Mouse (Mus musculus) inflammation-experienced regulatory T-cells, adult 6 months (primary cell): ENCODE results near the gene P2rx5. TPM values are rescaled to one million over a fixed set of nuclear protein-coding genes. Genes with fewer than 3 reads are reported as not detected.

ENCODE experiments used
- polyA plus RNA-seq, 3 experiments: library from polyadenylated mRNA; unstranded; fragments of 100-300 nt; shearing (Covaris generic); gene quantifications; one replicate each; pipeline ENCODE4 v1.2.1; 2017

The P2rx5 gene
- polyA plus RNA-seq, 3 experiments from 2014 or later = 0.23 to 0.24 TPM; not detected in 1

Other genes with a start within 250 kb of the P2rx5 start
- gene Atp2a3, start 199.3 kb upstream of the P2rx5 start, polyA plus RNA-seq = 100 to 1,000 TPM in 1 of 3 experiments, 10 to 100 TPM in 2; 61.5 to 121 (median 72.5) TPM
- gene P2rx1, start 161.3 kb upstream of the P2rx5 start, polyA plus RNA-seq = not detected
- 1 to 10 TPM in 2 of 3 experiments, under 1 TPM in 1; 0.92 to 3.2 (median 3.0) TPM for gene Camkk1, start 141.4 kb upstream of the P2rx5 start, polyA plus RNA-seq
- 10 to 100 TPM; 12.6 to 21.1 (median 19.4) TPM for gene Ncbp3, start 112.6 kb upstream of the P2rx5 start, polyA plus RNA-seq
- gene Itgae, start 69.8 kb upstream of the P2rx5 start, polyA plus RNA-seq = 100 to 1,000 TPM in 2 of 3 experiments, 10 to 100 TPM in 1; 30.7 to 110 (median 101) TPM
- 10 to 100 TPM in 1 of 3 experiments, 1 to 10 TPM in 2; 6.7 to 11.1 (median 8.1) TPM for gene Haspin, start 22.1 kb upstream of the P2rx5 start, polyA plus RNA-seq
- gene Emc6, start 16.6 kb downstream of the P2rx5 start, polyA plus RNA-seq = 10 to 100 TPM; 43.7 to 57.0 (median 49.4) TPM
- gene Tax1bp3, start 16.7 kb downstream of the P2rx5 start, polyA plus RNA-seq = 10 to 100 TPM; 20.9 to 43.7 (median 25.2) TPM
- 10 to 100 TPM in 2 of 3 experiments, 1 to 10 TPM in 1; 7.4 to 11.4 (median 11.3) TPM for gene Ctns, start 38.6 kb downstream of the P2rx5 start, polyA plus RNA-seq
- gene Shpk, start 39.0 kb downstream of the P2rx5 start, polyA plus RNA-seq = 1 to 10 TPM; 1.7 to 3.3 (median 2.7) TPM
- not detected for gene Trpv1, start 73.9 kb downstream of the P2rx5 start, polyA plus RNA-seq
- gene Trpv3, start 107.0 kb downstream of the P2rx5 start, polyA plus RNA-seq = not detected
- not detected for gene Aspa, start 169.2 kb downstream of the P2rx5 start, polyA plus RNA-seq
- gene Gm49340, start 169.3 kb downstream of the P2rx5 start, polyA plus RNA-seq = not detected
- gene Spata22, start 169.3 kb downstream of the P2rx5 start, polyA plus RNA-seq = not detected
- not detected for gene Olfr20, start 190.4 kb downstream of the P2rx5 start, polyA plus RNA-seq
- gene Olfr376, start 210.8 kb downstream of the P2rx5 start, polyA plus RNA-seq = not detected
- not detected for gene Olfr1, start 239.2 kb downstream of the P2rx5 start, polyA plus RNA-seq